Mouse (Mus musculus) forebrain, embryonic 14.5 days (tissue): Measurements from ENCODE around the gene Traf3. TPM values are rescaled to one million over a fixed set of nuclear protein-coding genes. Genes with fewer than 3 reads are reported as not detected.

ENCODE experiments used
- ATAC-seq: fragments of 200-750 bp; cut with Nextera tagmentation; 2 replicates; pipeline ENCODE4 v1.8.0; 2017; ENCODE audit warnings: mild to moderate bottlenecking, moderate library complexity
- DNase-seq: peaks from one replicate; pipeline ENCODE4 v3.0.0-alpha.2; 2015; ENCODE audit warnings: low spot score
- H3K27ac ChIP-seq: fragments of 300-500 bp; sonication (generic); 2 replicates; pipeline ENCODE4 v1.5.1; 2014; ENCODE audit warnings: low read depth, mild to moderate bottlenecking, control low read depth, low read length, moderate library complexity
- H3K27me3 ChIP-seq: fragments of 300-500 bp; sonication (generic); replicated peaks from 2 replicates; pipeline ENCODE4 v1.6.1; 2014; ENCODE audit warnings: low read length, control low read depth, mixed read lengths; ENCODE audit not compliant: control insufficient read depth, insufficient read depth
- H3K36me3 ChIP-seq: fragments of 300-500 bp; sonication (generic); 2 replicates; pipeline ENCODE4 v1.6.1; 2014; ENCODE audit warnings: low read length, control low read depth; ENCODE audit not compliant: control insufficient read depth, insufficient read depth
- H3K4me1 ChIP-seq: fragments of 300-500 bp; sonication (generic); 2 replicates; pipeline ENCODE4 v1.6.1; 2014; ENCODE audit warnings: antibody characterized with exemption, low read length, control low read depth; ENCODE audit not compliant: control insufficient read depth, insufficient read depth
- H3K4me2 ChIP-seq: fragments of 300-500 bp; sonication (generic); 2 replicates; pipeline ENCODE4 v1.6.1; 2014; ENCODE audit warnings: mild to moderate bottlenecking, control low read depth, low read length
- H3K4me3 ChIP-seq: fragments of 300-500 bp; sonication (generic); 2 replicates; pipeline ENCODE4 v1.5.1; 2014; ENCODE audit warnings: low read depth, low read length, control low read depth
- H3K9ac ChIP-seq: fragments of 300-500 bp; sonication (generic); 2 replicates; pipeline ENCODE4 v1.6.1; 2014; ENCODE audit warnings: mild to moderate bottlenecking, low read length, control low read depth, moderate library complexity
- H3K9me3 ChIP-seq: fragments of 300-500 bp; sonication (generic); replicated peaks from 2 replicates; pipeline ENCODE4 v1.6.1; 2016; ENCODE audit warnings: low read length, control low read depth, mixed read lengths; ENCODE audit not compliant: control insufficient read depth
- WGBS: fragments of 180-500 bp; shearing (Covaris S2); extraction: QIAGEN DNeasy Blood & Tissue Kit; methylation state at CpG from one replicate; pipeline ENCODE4 v1.1.7; 2014; 5-methylcytosine and 5-hydroxymethylcytosine counted together
- polyA plus RNA-seq: library from polyadenylated mRNA; unstranded; fragments of >200 nt; fragmentation: Nextera tagmentation; extraction: Ambion mirVana; gene quantifications from 2 replicates; pipeline ENCODE4 v1.2.1, GENCODE M21; 2014

Gene Traf3
- polyA plus RNA-seq, 1 experiment from 2014 or later, result 9.8 TPM

DNA sequence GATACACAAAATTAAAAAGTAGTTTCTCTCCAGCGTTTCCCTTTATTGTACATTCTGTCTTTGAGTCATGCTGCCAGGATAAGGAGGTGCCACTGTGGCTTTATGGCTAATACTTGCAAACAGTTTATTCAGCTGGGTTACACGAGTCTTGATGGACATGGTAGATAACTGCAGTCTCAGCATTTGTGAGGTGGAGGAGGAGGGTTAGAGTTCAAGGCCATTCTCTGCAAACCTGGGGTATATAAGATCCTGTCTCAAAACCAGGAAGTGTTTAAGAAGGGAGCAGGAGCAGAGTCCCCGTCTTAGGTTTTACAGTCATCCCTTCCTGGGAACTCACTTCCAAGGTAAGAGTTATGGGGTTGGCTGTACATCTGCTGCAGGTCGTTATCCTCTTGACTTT lies 30.4 kb downstream of the Traf3 start:
- Histone ChIP-seq H3K9me3 (no peaks in the 10 kb centered on the region), H3K4me2 (no peak overlapping the region), H3K36me3 (no peaks in the 10 kb centered on the region), H3K9ac (no peak overlapping the region), H3K4me3 (no peak overlapping the region), H3K27ac (no peak overlapping the region), H3K4me1 (peaks cover 7% of the 10 kb centered on the region; the same call in 1 of the 2 replicates), H3K27me3 (no peaks in the 10 kb centered on the region)
- 93% methylated on average over 4 of the region's 4 CpGs for WGBS
- DNase-seq (no peak), ATAC-seq (no peak)

DNA sequence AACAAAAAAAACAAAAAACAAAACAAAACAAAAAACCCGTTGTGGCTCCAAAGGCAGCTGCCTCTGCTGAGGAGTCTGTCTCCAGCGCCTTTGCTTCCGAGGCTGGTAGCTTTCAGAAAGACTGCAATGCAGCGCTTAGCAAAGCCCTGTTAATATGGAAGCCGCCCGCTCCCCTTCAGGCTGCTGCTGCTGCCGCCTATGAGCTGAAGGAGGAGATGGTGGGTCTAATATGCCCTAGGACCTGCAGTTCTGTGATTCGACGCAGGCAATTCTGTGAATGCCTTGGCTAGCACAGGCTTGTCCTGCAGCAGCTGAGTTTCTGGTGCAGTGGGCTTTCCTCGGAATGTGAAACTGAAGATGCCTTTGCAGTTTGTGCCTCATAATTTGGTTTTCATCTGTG lies 36.9 kb downstream of the Traf3 start:
- Histone ChIP-seq H3K4me1 (peaks cover 4% of the 10 kb centered on the region), H3K36me3 (no peaks in the 10 kb centered on the region), H3K27ac (no peak overlapping the region), H3K9ac (no peak overlapping the region), H3K4me3 (no peak overlapping the region), H3K4me2 (no peak overlapping the region), H3K9me3 (no peaks in the 10 kb centered on the region), H3K27me3 (no peaks in the 10 kb centered on the region)
- WGBS, result 60% methylated on average over 10 of the region's 10 CpGs
- peak; percentile 55 for DNase-seq
- no peak for ATAC-seq

GRCm38 (mm10) chr12:111203945-111204344 lies 37.8 kb downstream of the Traf3 start:
- Histone ChIP-seq H3K9me3 (no peaks in the 10 kb centered on the region), H3K27me3 (no peaks in the 10 kb centered on the region), H3K4me2 (no peak overlapping the region), H3K36me3 (no peaks in the 10 kb centered on the region), H3K27ac (0 out of 2 replicates have a peak overlapping the region, but pooled peaks have one; percentile 44), H3K4me3 (no peak overlapping the region), H3K9ac (no peak overlapping the region), H3K4me1 (peaks cover 4% of the 10 kb centered on the region)
- WGBS, result 65% methylated on average over 3 of the region's 3 CpGs
- DNase-seq (peak; percentile 64), ATAC-seq (no peak)

- no peaks in the 10 kb centered on the region for H3K9me3 ChIP-seq
- no peak for ATAC-seq
- H3K4me2 ChIP-seq, result no peak overlapping the region
Observed at GRCm38 (mm10) chr12:111207641-111208040, 41.5 kb downstream of the Traf3 start.

GRCm38 (mm10) chr12:111211729-111212128 lies 45.6 kb downstream of the Traf3 start:
- Histone ChIP-seq H3K9ac (no peak overlapping the region), H3K4me2 (no peak overlapping the region), H3K27me3 (no peaks in the 10 kb centered on the region), H3K4me3 (no peak overlapping the region), H3K9me3 (no peaks in the 10 kb centered on the region), H3K4me1 (no peaks in the 10 kb centered on the region), H3K36me3 (no peaks in the 10 kb centered on the region), H3K27ac (no peak overlapping the region)
- ATAC-seq (no peak), DNase-seq (no peak)
- WGBS, result 72% methylated on average over 5 of the region's 5 CpGs

More at GRCm38 (mm10) chr12:111207641-111208040, 41.5 kb downstream of the Traf3 start:
- WGBS, result 84% methylated on average over 3 of the region's 3 CpGs
- Histone ChIP-seq H3K27ac (no peak overlapping the region), H3K4me1 (peaks cover 4% of the 10 kb centered on the region), H3K9ac (no peak overlapping the region), H3K36me3 (no peaks in the 10 kb centered on the region), H3K4me3 (no peak overlapping the region), H3K27me3 (no peaks in the 10 kb centered on the region)
- no peak for DNase-seq

- 96% methylated on average over 6 of the region's 6 CpGs for WGBS
Observed at GRCm38 (mm10) chr12:111218867-111219266, 52.7 kb downstream of the Traf3 start.

DNA sequence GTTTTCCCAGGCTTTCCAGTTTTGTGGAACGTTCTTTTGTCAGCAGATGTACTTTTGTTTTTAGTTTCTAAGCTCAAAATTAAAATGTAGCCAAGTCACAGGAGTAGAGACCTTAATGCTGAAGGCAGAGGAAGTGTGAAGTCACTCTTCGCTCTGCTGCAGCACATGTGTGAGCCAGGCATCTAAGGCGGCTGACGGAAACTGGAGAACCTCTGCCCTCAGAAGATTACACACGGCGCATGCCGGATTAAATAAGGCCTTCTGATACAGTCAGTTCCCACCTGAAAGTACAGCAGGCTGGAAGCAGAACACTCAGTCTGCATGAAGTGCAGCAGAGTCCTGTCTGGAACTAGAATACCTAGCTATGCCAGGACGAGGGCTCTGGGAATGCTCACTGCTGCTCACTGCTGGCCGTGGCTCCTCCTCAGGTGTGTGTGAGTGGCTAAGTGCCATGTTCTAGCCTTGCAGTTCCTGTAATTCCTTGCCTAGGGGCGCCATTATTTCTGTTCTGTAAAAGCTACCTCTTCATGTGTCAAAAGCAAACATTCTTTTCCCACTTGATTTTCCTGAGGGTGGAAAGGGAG lies 59.1 kb downstream of the Traf3 start:
- 82% methylated on average over 10 of the region's 10 CpGs for whole genome bisulfite sequencing
- Histone ChIP-seq H3K4me3 (no peak overlapping the region), H3K4me1 (no peaks in the 10 kb centered on the region), H3K27ac (no peak overlapping the region), H3K36me3 (peaks cover 25% of the 10 kb centered on the region), H3K9me3 (0 out of 2 replicates have a peak, but pooled peaks cover 8% of the 10 kb centered on the region), H3K4me2 (no peak overlapping the region), H3K9ac (no peak overlapping the region), H3K27me3 (no peaks in the 10 kb centered on the region)
- ATAC-seq, result no peak
- no peak for DNase-seq

More at GRCm38 (mm10) chr12:111218867-111219266, 52.7 kb downstream of the Traf3 start:
- Histone ChIP-seq H3K4me3 (no peak overlapping the region), H3K9me3 (0 out of 2 replicates have a peak, but pooled peaks cover 8% of the 10 kb centered on the region), H3K4me1 (no peaks in the 10 kb centered on the region), H3K36me3 (peaks cover 25% of the 10 kb centered on the region), H3K27me3 (no peaks in the 10 kb centered on the region), H3K27ac (no peak overlapping the region), H3K9ac (no peak overlapping the region), H3K4me2 (no peak overlapping the region)
- ATAC-seq (no peak), DNase-seq (no peak)

DNA sequence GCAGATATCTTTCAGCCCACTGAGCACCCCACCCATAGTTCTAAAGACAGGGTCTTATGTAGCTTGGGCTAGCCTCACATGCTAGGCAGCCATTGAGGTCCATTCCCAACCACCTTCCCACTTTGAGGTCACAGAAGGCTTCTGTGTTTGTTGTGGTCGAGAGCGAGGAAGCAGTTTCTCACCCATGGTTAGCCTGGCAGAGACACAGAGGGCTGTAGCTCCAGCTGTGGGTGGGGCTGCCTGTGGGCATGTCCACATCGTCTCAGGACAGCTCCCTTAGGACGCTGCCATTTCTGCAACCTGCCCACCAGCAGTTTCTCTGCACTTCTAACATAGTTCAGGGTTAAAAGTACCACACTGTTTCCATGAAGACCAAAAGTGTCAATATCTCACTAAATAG lies 61.2 kb downstream of the Traf3 start:
- DNase-seq (no peak), ATAC-seq (no peak)
- H3K4me2 ChIP-seq, result no peak overlapping the region
- no peaks in the 10 kb centered on the region for H3K27me3 ChIP-seq
- H3K4me3 ChIP-seq, result no peak overlapping the region
- no peak overlapping the region for H3K27ac ChIP-seq
- H3K9me3 ChIP-seq, result no peaks in the 10 kb centered on the region
- 86% methylated on average over 4 of the region's 4 CpGs for WGBS
- no peaks in the 10 kb centered on the region for H3K4me1 ChIP-seq
- no peak overlapping the region for H3K9ac ChIP-seq
- peaks cover 8% of the 10 kb centered on the region; the same call in 1 of the 2 replicates for H3K36me3 ChIP-seq

DNA sequence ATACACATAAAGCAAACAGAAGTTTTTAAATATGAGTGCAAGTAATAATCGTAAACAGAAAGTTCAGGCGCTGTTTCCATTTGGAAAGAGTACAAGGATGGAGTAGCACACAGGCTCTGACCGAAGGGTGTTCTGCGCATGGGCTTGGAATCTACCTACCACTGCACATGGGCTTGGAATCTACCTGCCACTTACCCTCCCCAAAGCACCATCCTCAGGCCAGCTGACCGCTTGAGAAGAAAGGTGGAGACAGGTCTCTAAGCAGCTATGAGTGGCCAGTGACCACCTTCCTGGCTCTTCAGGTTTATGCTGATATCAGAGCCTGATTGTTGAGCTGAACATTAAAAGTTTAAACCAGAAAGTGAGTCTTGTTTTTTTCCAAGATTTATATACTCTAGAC lies 62.3 kb downstream of the Traf3 start:
- no peaks in the 10 kb centered on the region for H3K36me3 ChIP-seq
- H3K9me3 ChIP-seq, result no peaks in the 10 kb centered on the region
- H3K4me1 ChIP-seq, result no peaks in the 10 kb centered on the region
- H3K27me3 ChIP-seq, result no peaks in the 10 kb centered on the region
- H3K4me2 ChIP-seq, result no peak overlapping the region
- no peak overlapping the region for H3K4me3 ChIP-seq
- WGBS, result 97% methylated on average over 5 of the region's 5 CpGs
- ATAC-seq (no peak), DNase-seq (no peak)
- H3K9ac ChIP-seq, result no peak overlapping the region
- no peak overlapping the region for H3K27ac ChIP-seq
